Mouse (Mus musculus) frontal cortex, postnatal 36 days (tissue): ENCODE measurements around the gene Vill.

Experiments
- DNase-seq, 2 experiments: peaks; one replicate each; pipeline ENCODE4 v3.0.0; 2022; ENCODE audit warnings: low spot score in 2 of 2

Vill gene

DNA sequence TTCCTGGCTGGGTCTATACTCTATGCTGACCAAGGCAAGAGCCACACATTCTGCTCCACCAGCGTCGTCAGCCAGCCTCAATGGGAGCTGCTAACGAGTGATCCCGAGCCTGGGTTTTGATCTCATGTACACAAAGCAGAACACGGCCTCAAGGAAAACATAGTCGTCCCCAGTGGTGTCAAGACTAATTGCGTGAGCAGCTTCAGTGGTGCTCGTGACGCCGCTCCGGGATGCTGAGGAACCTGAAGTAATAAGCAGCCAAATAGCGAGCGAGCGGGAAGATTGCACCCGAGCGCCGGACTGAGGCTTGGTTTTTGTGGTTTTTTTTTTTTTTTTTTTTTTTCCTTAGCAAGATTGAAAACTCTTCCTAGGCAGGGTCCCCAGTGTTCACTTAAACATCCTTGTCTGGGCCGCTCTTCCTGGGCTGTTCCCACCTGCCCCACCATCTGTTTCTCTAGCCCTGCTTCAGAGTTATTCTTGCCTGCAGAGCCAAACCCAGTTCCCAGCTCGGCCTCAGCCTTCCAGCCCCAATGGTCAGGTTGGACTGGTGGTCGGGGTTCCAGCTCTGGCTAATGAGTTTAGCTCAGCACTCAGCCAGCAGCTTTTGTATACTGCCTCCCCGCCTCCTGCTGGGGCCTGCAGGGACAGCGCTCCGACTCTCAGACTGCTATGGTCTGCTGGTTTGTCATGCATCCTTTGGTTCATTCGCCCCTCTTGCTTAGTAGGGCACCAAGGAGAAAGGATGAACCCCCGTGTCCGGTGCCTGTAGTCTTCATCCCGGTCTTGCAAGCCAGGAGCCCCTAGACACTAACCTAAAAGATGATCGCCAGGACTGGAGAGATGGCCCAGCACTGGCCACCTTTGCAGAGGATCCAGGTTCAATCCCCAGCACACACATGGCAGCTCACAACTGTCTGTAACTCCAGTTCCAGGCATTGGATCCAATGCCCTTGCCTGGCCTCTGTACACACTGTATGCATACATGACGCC, 17.6 kb upstream of the Vill start:
- no peak for DNase-seq

GRCm38 (mm10) chr9:119035836-119036235, 16.7 kb upstream of the Vill start:
- DNase-seq, result no peak

DNA sequence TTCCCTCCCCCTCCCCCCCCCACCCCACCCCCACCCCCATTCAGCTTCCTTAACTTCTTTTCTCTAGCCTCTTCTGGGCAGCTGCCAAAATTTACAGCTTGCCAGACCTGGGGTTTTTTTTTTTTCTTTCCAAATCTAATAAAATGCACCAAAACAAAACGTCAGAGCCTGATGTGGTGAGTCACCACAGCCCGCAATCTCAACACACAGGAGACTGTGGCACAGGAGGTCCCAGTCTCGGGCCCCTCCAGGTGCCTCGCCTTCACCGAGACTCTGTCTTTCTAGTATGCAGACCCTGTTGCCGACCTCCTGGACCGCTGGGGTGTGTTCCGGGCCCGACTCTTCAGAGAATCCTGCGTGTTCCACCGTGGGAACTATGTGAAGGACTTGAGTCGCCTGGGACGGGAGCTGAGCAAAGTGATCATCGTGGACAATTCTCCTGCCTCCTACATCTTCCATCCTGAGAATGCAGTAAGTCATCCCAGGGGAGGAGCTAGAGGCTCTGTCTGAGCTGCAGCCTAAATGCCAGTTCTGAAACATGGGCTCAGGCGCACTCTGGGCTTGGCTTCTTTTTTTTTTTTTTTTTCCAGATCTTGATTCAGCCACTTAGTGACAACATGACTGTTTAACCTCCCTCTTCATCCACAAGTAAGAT, 15.4 kb upstream of the Vill start:
- peak in 1 of 2 experiments; percentile 49 for DNase-seq

DNA sequence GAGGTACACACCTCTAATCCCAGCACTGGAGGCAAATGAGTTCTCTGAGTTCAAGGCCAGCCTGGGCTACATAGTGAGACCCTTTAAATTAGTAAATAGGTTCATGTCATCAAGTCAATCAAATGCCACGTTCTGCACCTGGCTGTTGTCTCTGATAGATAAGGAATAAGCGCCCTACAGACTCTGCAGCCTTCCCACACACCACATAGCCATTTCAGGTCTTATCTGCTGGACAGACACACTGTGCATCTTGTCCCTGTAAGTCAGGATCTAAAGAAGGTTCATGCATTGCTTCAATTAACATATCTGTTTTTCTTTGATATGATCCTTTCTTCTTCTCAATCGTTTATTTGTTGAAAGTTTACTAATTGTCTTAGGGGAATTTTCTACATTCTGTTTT, 14.0 kb upstream of the Vill start:
- no peak for DNase-seq

- DNase-seq, result no peak
Observed at GRCm38 (mm10) chr9:119040101-119040775, 12.3 kb upstream of the Vill start.

GRCm38 (mm10) chr9:119048182-119048903, 4.2 kb upstream of the Vill start:
- no peak for DNase-seq

DNA sequence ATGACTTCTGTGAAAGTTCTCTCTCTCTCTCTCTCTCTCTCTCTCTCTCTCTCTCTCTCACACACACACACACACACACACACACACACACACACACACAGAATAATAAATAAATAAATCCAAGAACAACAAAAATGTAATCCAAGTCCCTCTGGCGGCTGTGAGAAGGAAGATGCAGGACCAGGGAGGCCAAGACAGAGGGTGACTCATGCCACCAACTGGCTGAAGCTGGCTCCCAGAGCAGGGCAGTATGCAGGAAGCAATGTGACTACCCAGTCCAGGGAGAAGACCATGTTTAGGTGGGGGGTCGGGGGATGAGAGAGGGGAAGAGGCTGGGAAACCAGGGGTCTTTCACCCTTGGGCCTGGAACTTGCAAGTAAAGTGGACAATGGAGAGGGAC, 1.4 kb upstream of the Vill start:
- no peak for DNase-seq

- DNase-seq, result no peak
Observed at GRCm38 (mm10) chr9:119053964-119054576, 1.5 kb downstream of the Vill start.

DNA sequence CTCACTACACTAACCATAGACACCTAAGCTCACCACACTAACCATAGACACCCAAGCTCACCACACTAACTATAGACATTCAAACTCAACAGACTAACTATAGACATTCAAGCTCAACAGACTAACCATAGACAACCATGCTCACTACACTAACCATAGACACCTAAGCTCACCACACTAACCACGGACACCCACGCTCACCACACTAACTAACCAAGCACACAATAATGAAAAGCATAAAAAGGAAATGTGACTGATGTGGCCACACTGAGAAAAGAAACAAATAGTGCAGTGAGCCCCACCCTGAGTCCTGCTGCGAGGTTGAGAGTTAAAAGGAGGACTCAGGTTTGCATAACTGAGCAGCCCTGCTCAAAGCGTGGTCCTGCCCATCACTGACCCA, 2.8 kb downstream of the Vill start:
- no peak for DNase-seq

GRCm38 (mm10) chr9:119058245-119058644, 5.7 kb downstream of the Vill start:
- no peak for DNase-seq

DNA sequence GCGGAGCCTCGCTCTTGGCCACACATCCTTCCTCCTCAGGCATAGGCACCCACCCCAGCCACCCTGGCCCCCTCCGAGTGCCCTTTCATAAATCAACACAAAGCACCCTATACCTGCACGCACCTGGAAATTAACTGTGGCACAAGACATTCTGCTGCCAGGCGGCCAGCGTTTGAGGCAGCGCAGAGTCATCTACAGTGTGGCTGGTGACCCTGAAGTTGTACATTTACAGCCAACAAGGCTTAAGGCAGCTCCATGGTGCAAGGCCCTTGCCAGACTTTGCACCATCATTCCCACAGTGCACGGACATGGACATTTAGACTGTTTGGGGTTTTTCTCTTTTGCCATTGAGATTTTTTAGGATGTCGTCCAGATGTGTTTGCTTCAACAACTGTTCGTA, 8.1 kb downstream of the Vill start:
- no peak for DNase-seq

DNA sequence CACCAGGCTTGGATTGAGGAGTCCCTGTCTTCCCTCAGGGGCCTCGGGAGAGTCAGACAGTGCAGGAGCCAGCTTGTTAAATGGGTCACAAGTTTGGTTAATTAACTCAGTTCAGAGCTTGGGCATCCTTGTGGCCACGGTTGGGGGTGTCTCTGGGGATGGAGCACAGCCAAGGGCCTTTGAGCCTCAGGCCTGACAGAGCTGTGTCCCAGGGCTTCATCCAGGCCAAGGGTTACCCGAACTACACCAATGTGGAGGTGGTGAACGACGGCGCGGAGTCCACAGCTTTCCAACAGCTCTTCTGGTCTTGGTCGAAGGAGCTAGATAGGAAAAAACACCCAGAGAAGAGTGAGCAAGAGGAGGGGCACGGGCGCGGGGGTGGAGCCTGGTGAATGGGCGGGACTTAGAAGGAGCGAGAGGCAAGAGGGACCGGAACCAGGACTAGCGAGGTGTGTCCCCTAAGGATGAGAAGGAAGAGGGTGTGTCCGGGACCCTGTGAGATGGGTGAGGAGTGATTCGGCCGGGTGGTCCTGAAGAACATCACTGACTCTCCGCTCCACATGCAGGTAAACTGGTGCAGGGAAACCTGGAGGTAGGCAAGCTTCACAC, 10.6 kb downstream of the Vill start:
- no peak for DNase-seq

DNA sequence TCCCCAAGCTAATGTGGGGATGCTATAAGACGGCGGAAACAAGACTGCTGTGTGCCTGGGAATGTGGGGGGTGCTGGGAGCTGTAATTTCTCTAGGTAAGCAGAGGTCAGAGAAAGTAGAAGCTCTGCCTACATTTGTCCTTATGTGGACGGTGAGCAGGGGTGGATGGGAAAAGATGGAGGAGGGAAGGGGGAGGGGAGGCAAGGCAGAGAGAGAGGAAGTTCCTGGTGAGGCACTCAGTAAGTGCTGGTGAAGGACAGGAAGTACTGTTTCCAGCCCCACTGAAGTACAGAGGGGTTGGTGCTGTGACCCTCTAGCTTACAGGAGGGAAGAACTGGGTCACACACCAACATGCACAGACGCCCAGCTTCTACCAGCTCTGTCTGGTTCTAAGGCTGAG, 11.7 kb downstream of the Vill start:
- no peak for DNase-seq

DNA sequence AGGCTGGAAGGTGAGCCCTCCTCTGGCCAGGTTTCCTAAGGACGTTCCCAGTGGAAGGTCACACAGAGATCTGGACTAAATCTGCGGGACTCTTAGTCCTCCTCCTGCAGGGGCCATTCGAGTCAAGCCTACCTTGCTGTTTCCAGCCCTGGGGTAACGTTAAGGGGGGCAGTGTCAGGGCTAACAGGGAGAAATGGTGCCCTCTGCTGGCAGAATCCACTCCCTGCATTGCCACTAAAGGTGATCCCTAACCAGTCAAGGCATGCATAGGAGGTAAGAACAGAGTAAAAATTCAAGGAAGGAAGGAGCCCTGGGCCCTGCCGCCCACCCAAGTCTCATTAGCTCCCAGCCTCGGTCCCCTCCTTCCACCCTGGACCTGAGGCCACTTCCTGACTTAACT, 15.0 kb downstream of the Vill start:
- DNase-seq, result peak; percentile 82 to 88

GRCm38 (mm10) chr9:119068266-119068665, 15.7 kb downstream of the Vill start:
- no peak for DNase-seq

GRCm38 (mm10) chr9:119070173-119070825, 17.7 kb downstream of the Vill start:
- DNase-seq, result no peak

DNA sequence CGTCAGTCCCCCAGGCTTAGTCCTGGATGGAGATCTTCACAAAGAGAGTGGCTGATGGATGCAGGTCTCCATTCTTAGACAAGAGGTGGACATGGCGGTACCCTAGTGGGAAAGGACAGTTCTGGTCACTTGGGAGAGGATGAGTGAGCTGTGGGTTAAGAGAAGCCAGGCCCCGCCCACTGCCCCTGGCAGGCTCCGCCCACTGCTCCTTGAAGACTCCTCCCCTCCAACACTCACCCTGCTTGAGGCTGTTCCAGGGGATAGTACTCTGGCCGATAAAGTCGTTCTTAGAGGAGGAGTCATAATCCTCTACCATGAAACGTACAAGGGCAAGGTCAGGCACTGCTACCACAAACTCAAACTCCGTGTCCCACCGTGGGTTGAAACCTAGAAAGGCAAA, 19.2 kb downstream of the Vill start:
- no peak for DNase-seq

DNA sequence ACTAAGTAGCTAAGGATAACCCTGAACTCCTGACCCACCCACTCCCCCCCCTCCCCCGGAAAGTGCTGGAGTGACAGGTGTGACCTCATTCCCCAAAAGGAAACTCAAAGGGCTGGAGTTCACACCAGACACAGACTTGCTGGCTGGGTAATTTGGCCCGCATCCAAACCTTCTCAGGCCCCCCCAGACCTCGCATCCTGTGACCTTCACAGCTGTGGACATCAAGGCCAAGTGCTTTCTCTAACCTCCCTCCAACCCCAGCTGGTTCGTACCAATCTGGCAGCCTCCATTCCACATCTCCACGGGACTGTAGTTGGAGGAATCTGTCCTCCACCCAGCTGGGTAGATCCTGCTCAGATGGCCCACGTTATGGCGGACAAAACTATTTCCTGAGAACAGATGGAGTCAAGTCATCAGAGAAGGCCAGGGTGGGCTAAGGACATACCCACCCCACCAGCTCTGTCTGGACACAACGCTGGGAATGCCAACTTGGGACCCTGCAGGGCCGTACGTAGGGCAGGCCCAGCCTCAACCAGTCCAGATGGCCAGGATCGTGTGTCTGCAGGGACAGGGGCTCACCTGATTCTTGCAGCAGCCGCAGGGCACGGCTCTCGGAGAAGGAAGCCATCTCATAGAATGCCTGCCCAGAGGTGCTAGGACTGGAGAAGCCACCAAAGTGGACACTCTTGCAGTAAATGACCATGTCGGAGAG, 20.8 kb downstream of the Vill start:
- DNase-seq, result no peak

DNA sequence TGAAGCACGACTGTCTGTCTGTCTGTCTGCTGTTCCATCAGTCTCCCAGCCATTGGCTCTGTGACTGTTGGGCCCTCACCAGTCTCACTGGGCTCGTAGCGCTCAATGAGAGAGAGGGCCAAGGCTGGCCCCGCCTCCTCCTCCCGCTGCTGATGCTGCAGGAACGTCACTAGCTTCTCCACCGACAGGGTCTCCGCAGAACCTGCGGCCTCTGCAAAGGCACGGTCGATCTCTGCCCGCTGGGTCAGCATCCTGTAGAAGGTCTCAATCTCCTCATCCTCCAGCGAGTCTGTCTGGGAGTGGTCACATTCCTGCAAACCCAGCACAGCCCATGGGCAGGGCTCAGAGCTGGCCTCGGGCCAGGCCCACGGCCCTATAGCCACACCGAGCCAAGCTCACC, 23.1 kb downstream of the Vill start:
- no peak for DNase-seq
